Mouse (Mus musculus): ENCODE data around the gene Scimp. TPM values are rescaled to one million over a fixed set of nuclear protein-coding genes. Genes with fewer than 3 reads are reported as not detected.
"Not testable (repeated sequence)": the region's sequence is repeated elsewhere in the genome, so short reads cannot be mapped to it uniquely, and the experiment has no call there.

Gene Scimp
- total and polyA plus RNA-seq, 2 experiments from 2014 or later, result 0.14 TPM; not detected in 1

GRCm38 (mm10) chr11:70790874-70791551 lies 21.4 kb downstream of the Scimp start:
- TF ChIP-seq CTCF (IDR thresholded peaks at IDR 0.05; ENCODE audit: low read depth), result no peak

GRCm38 (mm10) chr11:70790426-70790825 lies 22.0 kb downstream of the Scimp start:
- H3K27ac ChIP-seq, result no peak overlapping the region
- no peak overlapping the region for H3K4me3 ChIP-seq (ENCODE audit: low read length)
- 86% methylated on average over 2 of the region's 2 CpGs for WGBS
- TF ChIP-seq CTCF (IDR thresholded peaks at IDR 0.05; ENCODE audit: low read depth), result no peak
- ATAC-seq, result no peak
- H3K9ac ChIP-seq (replicated peaks; ENCODE audit: low read length), result no peak overlapping the region
- no peaks in the 10 kb centered on the region for H3K27me3 ChIP-seq (ENCODE audit: insufficient read depth, low read length)
- DNase-seq (ENCODE audit: low spot score), result no peak
- H3K4me2 ChIP-seq (ENCODE audit: low read depth, low read length), result no peak overlapping the region
- no peaks in the 10 kb centered on the region for H3K4me1 ChIP-seq (ENCODE audit: insufficient read depth, low read length)
- H3K9me3 ChIP-seq (ENCODE audit: low read length), result no peaks in the 10 kb centered on the region
- no peaks in the 10 kb centered on the region for H3K36me3 ChIP-seq (ENCODE audit: insufficient read depth, low read length)

More at GRCm38 (mm10) chr11:70790874-70791551, 21.4 kb downstream of the Scimp start:
- ATAC-seq, result no peak
- WGBS, result 73% methylated on average over 7 of the region's 7 CpGs
- Histone ChIP-seq H3K27me3 (ENCODE audit: insufficient read depth, low read length) (no peaks in the 10 kb centered on the region), H3K9me3 (ENCODE audit: low read length) (no peaks in the 10 kb centered on the region), H3K27ac (no peak overlapping the region), H3K4me1 (ENCODE audit: insufficient read depth, low read length) (no peaks in the 10 kb centered on the region), H3K9ac (replicated peaks; ENCODE audit: low read length) (no peak overlapping the region), H3K4me3 (ENCODE audit: low read length) (no peak overlapping the region), H3K36me3 (ENCODE audit: insufficient read depth, low read length) (no peaks in the 10 kb centered on the region), H3K4me2 (ENCODE audit: low read depth, low read length) (no peak overlapping the region)
- no peak for DNase-seq (ENCODE audit: low spot score)

- Histone ChIP-seq H3K36me3 (ENCODE audit: insufficient read depth, low read length) (no peaks in the 10 kb centered on the region), H3K27ac (no peak overlapping the region), H3K4me3 (ENCODE audit: low read length) (no peak overlapping the region), H3K9me3 (ENCODE audit: low read length) (no peaks in the 10 kb centered on the region), H3K4me2 (ENCODE audit: low read depth, low read length) (no peak overlapping the region), H3K4me1 (ENCODE audit: insufficient read depth, low read length) (no peaks in the 10 kb centered on the region), H3K9ac (replicated peaks; ENCODE audit: low read length) (no peak overlapping the region), H3K27me3 (ENCODE audit: insufficient read depth, low read length) (no peaks in the 10 kb centered on the region)
- TF ChIP-seq CTCF (IDR thresholded peaks at IDR 0.05; ENCODE audit: low read depth), result no peak
- ATAC-seq, result no peak
- no peak for DNase-seq (ENCODE audit: low spot score)
- WGBS, result 87% methylated on average over 10 of the region's 10 CpGs
Measured at GRCm38 (mm10) chr11:70788972-70789655, 23.3 kb downstream of the Scimp start.

- no peak overlapping the region for H3K27ac ChIP-seq
- H3K4me3 ChIP-seq (ENCODE audit: low read length), result no peak overlapping the region
- no peaks in the 10 kb centered on the region for H3K9me3 ChIP-seq (ENCODE audit: low read length)
- no peaks in the 10 kb centered on the region for H3K27me3 ChIP-seq (ENCODE audit: insufficient read depth, low read length)
- H3K9ac ChIP-seq (replicated peaks; ENCODE audit: low read length), result no peak overlapping the region
- no peaks in the 10 kb centered on the region for H3K4me1 ChIP-seq (ENCODE audit: insufficient read depth, low read length)
- ATAC-seq (no peak), DNase-seq (ENCODE audit: low spot score) (no peak)
- no peak for TF ChIP-seq CTCF (IDR thresholded peaks at IDR 0.05; ENCODE audit: low read depth)
- no peaks in the 10 kb centered on the region for H3K36me3 ChIP-seq (ENCODE audit: insufficient read depth, low read length)
- no peak overlapping the region for H3K4me2 ChIP-seq (ENCODE audit: low read depth, low read length)
- 68% methylated on average over 11 of the region's 11 CpGs for WGBS
Measured at GRCm38 (mm10) chr11:70787052-70787451, 25.3 kb downstream of the Scimp start.

- TF ChIP-seq CTCF (IDR thresholded peaks at IDR 0.05; ENCODE audit: low read depth), result no peak
- no peak overlapping the region for H3K27ac ChIP-seq
- no peak overlapping the region for H3K9ac ChIP-seq (replicated peaks; ENCODE audit: low read length)
- no peak for DNase-seq (ENCODE audit: low spot score)
- H3K9me3 ChIP-seq (ENCODE audit: low read length), result no peaks in the 10 kb centered on the region
- H3K4me1 ChIP-seq (ENCODE audit: insufficient read depth, low read length), result no peaks in the 10 kb centered on the region
- H3K4me2 ChIP-seq (ENCODE audit: low read depth, low read length), result no peak overlapping the region
- H3K27me3 ChIP-seq (ENCODE audit: insufficient read depth, low read length), result no peaks in the 10 kb centered on the region
- no peak overlapping the region for H3K4me3 ChIP-seq (ENCODE audit: low read length)
- no peak for ATAC-seq
- no peaks in the 10 kb centered on the region for H3K36me3 ChIP-seq (ENCODE audit: insufficient read depth, low read length)
- 64% methylated on average over 2 of the region's 2 CpGs for WGBS
Measured at GRCm38 (mm10) chr11:70785908-70786307, 26.5 kb downstream of the Scimp start.

- H3K4me1 ChIP-seq (ENCODE audit: insufficient read depth, low read length); H3K9ac ChIP-seq (replicated peaks; ENCODE audit: low read length); H3K9me3 ChIP-seq (ENCODE audit: low read length); H3K27me3 ChIP-seq (ENCODE audit: insufficient read depth, low read length); H3K4me3 ChIP-seq (ENCODE audit: low read length); H3K36me3 ChIP-seq (ENCODE audit: insufficient read depth, low read length); H3K4me2 ChIP-seq (ENCODE audit: low read depth, low read length); H3K27ac ChIP-seq: not testable (repeated sequence)
- WGBS, result 27% methylated on average over 6 of the region's 6 CpGs
- TF ChIP-seq CTCF (IDR thresholded peaks at IDR 0.05; ENCODE audit: low read depth), result peak; percentile 64
- DNase-seq (ENCODE audit: low spot score) (peak; percentile 73), ATAC-seq (peak; percentile 59)
Measured at GRCm38 (mm10) chr11:70778058-70778457, 34.3 kb downstream of the Scimp start.

GRCm38 (mm10) chr11:70777634-70778033 lies 34.8 kb downstream of the Scimp start:
- ATAC-seq, result 0 out of 2 replicates have a peak, but pooled peaks have one; percentile 25
- no peak for DNase-seq (ENCODE audit: low spot score)
- H3K27ac ChIP-seq, result no peak overlapping the region
- H3K9ac ChIP-seq (replicated peaks; ENCODE audit: low read length), result no peak overlapping the region
- H3K4me1 ChIP-seq (ENCODE audit: insufficient read depth, low read length), result no peaks in the 10 kb centered on the region
- H3K4me3 ChIP-seq (ENCODE audit: low read length), result no peak overlapping the region
- 67% methylated on average over 6 of the region's 6 CpGs for whole genome bisulfite sequencing
- no peaks in the 10 kb centered on the region for H3K27me3 ChIP-seq (ENCODE audit: insufficient read depth, low read length)
- no peak for TF ChIP-seq CTCF (IDR thresholded peaks at IDR 0.05; ENCODE audit: low read depth)
- H3K9me3 ChIP-seq (ENCODE audit: low read length), result no peaks in the 10 kb centered on the region
- no peak overlapping the region for H3K4me2 ChIP-seq (ENCODE audit: low read depth, low read length)
- 0 out of 2 replicates have a peak, but pooled peaks cover 6% of the 10 kb centered on the region for H3K36me3 ChIP-seq (ENCODE audit: insufficient read depth, low read length)

All from hindbrain, postnatal 0 days (tissue).